Mouse (Mus musculus) embryonic facial prominence, embryonic 13.5 days (tissue): ENCODE results near the gene Pik3cg. TPM values are rescaled to one million over a fixed set of nuclear protein-coding genes. Genes with fewer than 3 reads are reported as not detected.

Experiments
- ATAC-seq: fragments of 200-750 bp; cut with Nextera tagmentation; 2 replicates; pipeline ENCODE4 v1.8.0; 2017; ENCODE audit warnings: low read depth; ENCODE audit not compliant: insufficient number of reproducible peaks, insufficient read depth, low FRiP score, low TSS enrichment
- H3K27ac ChIP-seq: fragments of 300-500 bp; sonication (generic); 2 replicates; pipeline ENCODE4 v1.5.1; 2015; ENCODE audit warnings: moderate library complexity, mild to moderate bottlenecking, inconsistent platforms
- H3K27me3 ChIP-seq: fragments of 300-500 bp; sonication (generic); 2 replicates; pipeline ENCODE4 v1.6.1; 2015; ENCODE audit warnings: mild to moderate bottlenecking, inconsistent platforms
- H3K36me3 ChIP-seq: fragments of 300-500 bp; sonication (generic); 2 replicates; pipeline ENCODE4 v1.6.1; 2015; ENCODE audit warnings: mild to moderate bottlenecking, inconsistent platforms
- H3K4me1 ChIP-seq: fragments of 300-500 bp; sonication (generic); 2 replicates; pipeline ENCODE4 v1.6.1; 2015; ENCODE audit warnings: inconsistent platforms
- H3K4me2 ChIP-seq: fragments of 300-500 bp; sonication (generic); 2 replicates; pipeline ENCODE4 v1.6.1; 2015; ENCODE audit warnings: moderate library complexity, mild to moderate bottlenecking, inconsistent platforms
- H3K4me3 ChIP-seq: fragments of 300-500 bp; sonication (generic); 2 replicates; pipeline ENCODE4 v1.5.1; 2015; ENCODE audit warnings: mild to moderate bottlenecking, inconsistent platforms
- H3K9ac ChIP-seq: fragments of 300-500 bp; sonication (generic); 2 replicates; pipeline ENCODE4 v1.6.1; 2015; ENCODE audit warnings: mild to moderate bottlenecking, inconsistent platforms
- H3K9me3 ChIP-seq: fragments of 300-500 bp; sonication (generic); 2 replicates; pipeline ENCODE4 v1.6.1; 2016; ENCODE audit warnings: inconsistent platforms
- WGBS: fragments of 180-500 bp; shearing (Covaris S2); methylation state at CpG from one replicate; pipeline ENCODE4 v1.1.7; 2015; ENCODE audit warnings: mixed read lengths; 5-methylcytosine and 5-hydroxymethylcytosine counted together
- polyA plus RNA-seq: library from polyadenylated mRNA; unstranded; fragments of >200 nt; fragmentation: Nextera tagmentation; extraction: Ambion mirVana; gene quantifications from 2 replicates; pipeline ENCODE4 v1.2.1, GENCODE M21; 2015

Pik3cg gene
- polyA plus RNA-seq, 1 experiment from 2014 or later: 2.3 TPM

DNA sequence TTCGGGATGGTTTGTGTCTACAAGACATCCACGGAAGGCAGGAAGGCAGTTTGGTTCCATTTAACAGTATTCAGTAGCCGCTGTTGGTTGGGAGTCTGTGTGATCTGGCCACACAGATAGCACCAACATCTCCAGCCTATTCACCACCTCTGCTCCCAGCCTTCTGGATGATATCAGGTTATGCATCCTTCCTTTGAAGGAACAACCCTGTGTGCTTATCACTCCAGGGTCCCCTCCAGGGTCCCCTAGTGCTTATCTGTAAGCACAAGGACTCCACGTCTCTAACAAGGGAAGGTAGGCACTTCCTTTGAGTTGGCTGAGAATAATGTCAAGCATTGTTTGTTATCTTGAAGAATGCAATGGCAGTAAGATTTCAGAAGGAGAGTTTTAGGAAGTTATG is 65.3 kb downstream of the Pik3cg start:
- WGBS: 63% methylated on average over 4 of the region's 4 CpGs
- Histone ChIP-seq H3K27ac (no peak overlapping the region), H3K4me2 (no peak overlapping the region), H3K36me3 (no peaks in the 10 kb centered on the region), H3K4me1 (peaks cover 13% of the 10 kb centered on the region; the same call in 1 of the 2 replicates), H3K9me3 (no peaks in the 10 kb centered on the region), H3K4me3 (no peak overlapping the region), H3K9ac (no peak overlapping the region), H3K27me3 (no peaks in the 10 kb centered on the region)
- no peak for ATAC-seq

DNA sequence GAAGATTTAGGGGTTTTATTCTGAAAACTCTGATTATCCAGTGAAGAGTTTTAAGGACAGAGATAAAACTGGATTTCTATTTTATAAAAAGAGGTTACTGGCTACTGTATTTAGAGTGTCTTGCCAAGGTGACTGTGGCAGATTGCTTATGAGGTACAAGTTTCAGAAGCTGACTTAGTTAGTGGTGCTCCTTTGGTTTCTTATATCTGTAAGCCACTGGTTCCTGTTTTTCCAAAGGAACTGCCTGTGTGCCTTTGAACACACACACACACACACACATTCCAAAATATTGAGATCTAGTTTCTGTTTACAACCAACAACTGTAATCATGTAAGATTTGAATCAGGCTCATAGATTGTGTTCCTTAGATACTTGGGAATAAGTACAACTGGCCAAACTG is 66.7 kb downstream of the Pik3cg start:
- Histone ChIP-seq H3K4me3 (no peak overlapping the region), H3K27me3 (no peaks in the 10 kb centered on the region), H3K4me2 (no peak overlapping the region), H3K9me3 (no peaks in the 10 kb centered on the region), H3K9ac (no peak overlapping the region), H3K27ac (no peak overlapping the region), H3K4me1 (peaks cover 15% of the 10 kb centered on the region; the same call in 1 of the 2 replicates), H3K36me3 (no peaks in the 10 kb centered on the region)
- ATAC-seq: no peak

DNA sequence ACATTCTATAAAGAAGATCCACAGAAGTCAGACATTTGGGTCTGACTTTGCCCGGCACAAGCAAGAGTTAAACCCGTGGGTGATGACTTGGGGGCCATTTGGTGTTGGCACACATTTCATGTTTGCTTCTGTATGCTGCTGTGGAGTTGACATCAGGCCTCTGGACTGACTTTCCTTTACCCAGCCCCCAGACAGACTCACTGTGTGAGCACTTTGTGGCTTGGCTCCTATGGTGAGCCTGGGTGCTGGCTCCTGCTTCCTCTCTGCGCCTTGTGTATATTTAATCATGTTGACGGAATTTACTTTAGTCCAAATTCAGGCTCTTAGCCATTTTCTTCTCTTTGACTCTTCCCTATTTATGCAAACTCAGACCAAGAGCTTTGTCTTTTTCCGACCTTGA is 69.6 kb downstream of the Pik3cg start:
- Histone ChIP-seq H3K4me2 (no peak overlapping the region), H3K9me3 (no peaks in the 10 kb centered on the region), H3K36me3 (no peaks in the 10 kb centered on the region), H3K4me1 (peaks cover 15% of the 10 kb centered on the region; the same call in 1 of the 2 replicates), H3K27me3 (no peaks in the 10 kb centered on the region), H3K27ac (peak overlapping the region; percentile 34; the same call in 1 of the 2 replicates), H3K4me3 (no peak overlapping the region), H3K9ac (no peak overlapping the region)
- no peak for ATAC-seq
- 72% methylated on average over 5 of the region's 5 CpGs for WGBS

DNA sequence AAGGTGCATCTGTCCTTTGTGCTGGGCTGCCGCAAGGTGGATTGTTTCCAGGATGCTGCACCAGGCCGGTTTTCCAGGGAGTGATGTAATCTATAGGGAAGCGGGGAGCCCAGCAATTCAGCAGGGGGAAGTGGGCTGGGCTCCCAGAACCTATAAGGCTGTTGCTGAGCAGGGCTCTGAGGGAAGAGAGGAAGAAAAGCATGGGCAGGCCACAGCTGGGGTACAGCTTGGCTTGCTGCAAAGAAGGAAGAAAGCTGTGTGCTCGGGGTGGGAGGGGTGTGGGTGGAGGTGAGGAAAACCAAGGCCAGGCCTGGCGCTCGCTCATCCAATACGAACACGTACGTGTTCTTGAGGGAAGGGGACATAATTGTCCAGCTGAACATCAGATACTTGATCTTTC is 70.1 kb downstream of the Pik3cg start:
- H3K4me1 ChIP-seq: peaks cover 15% of the 10 kb centered on the region; the same call in 1 of the 2 replicates
- WGBS: 70% methylated on average over 9 of the region's 9 CpGs
- no peaks in the 10 kb centered on the region for H3K9me3 ChIP-seq
- H3K27ac ChIP-seq: peak overlapping the region; percentile 34; the same call in 1 of the 2 replicates
- no peak overlapping the region for H3K9ac ChIP-seq
- ATAC-seq: no peak
- no peak overlapping the region for H3K4me2 ChIP-seq
- H3K27me3 ChIP-seq: no peaks in the 10 kb centered on the region
- no peak overlapping the region for H3K4me3 ChIP-seq
- no peaks in the 10 kb centered on the region for H3K36me3 ChIP-seq

DNA sequence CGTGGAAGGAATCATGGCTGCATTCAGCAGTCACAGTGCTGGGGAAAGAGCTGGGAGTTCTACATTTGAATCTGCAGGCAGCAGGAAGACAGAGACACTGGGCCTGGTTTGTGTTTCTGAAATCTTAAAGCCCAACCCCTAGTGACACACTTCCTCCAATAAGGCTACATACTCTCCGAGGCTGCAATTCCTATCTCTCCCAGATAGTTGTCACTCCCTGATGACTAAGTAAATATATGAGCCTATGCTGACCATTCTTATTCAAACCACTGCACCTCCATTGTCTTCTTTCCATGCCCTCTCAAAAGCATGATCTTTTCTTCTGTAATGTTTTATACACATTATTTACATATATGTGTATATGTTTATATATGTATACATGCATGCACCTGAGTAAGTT is 70.9 kb downstream of the Pik3cg start:
- H3K9me3 ChIP-seq: no peaks in the 10 kb centered on the region
- no peak for ATAC-seq
- H3K27me3 ChIP-seq: no peaks in the 10 kb centered on the region
- H3K36me3 ChIP-seq: no peaks in the 10 kb centered on the region
- peaks cover 15% of the 10 kb centered on the region for H3K4me1 ChIP-seq
- no peak overlapping the region for H3K27ac ChIP-seq
- no peak overlapping the region for H3K4me2 ChIP-seq
- 66% methylated on average over 2 of the region's 2 CpGs for WGBS
- H3K9ac ChIP-seq: no peak overlapping the region
- no peak overlapping the region for H3K4me3 ChIP-seq

DNA sequence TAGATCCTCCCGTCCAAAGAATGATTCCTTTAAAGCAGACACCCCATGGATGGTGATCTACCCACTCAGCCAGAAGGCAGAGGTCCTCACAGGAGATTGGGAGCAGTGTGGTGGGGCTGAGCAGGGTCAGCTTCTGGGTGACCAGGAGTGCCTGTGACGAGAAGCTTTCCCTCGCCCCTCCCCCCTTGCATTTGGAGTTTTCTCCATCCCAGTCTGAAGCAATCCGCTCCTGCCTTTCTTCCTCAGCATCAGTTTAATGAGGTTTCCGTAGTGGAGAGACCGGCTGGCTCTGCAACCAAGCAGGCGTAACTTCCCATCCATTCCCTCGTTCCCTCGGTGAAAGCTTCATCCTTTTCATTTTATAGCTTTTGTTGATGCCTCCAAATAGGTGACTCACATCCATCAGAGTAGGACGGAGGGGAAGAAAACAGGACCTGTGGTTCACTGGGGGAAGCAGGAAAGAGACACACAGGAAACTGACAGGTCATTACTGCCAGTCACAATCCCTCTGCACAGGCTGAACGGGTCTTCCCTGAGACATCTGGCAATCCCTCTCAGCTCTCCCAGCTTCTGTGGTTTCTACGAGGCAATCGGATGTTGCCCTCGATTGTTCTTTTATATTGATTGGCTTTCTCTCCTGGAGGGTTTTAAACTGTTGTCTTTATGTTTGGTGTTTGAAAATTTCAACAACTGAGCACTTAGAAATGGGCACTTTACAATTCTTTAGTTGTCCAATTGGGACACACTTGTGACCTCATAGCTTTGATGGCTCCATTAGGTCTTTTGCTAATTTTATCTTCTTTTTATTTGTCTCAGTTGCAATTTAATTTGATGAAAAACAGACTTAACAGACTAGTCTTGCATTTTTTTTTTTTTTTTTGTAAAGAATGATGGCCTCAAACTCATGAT is 80.6 kb downstream of the Pik3cg start:
- Histone ChIP-seq H3K27ac (no peak overlapping the region), H3K4me2 (peak overlapping the region; percentile 31), H3K9ac (no peak overlapping the region), H3K27me3 (no peaks in the 10 kb centered on the region), H3K9me3 (no peaks in the 10 kb centered on the region), H3K4me1 (peaks cover 7% of the 10 kb centered on the region; the same call in 1 of the 2 replicates), H3K4me3 (no peak overlapping the region), H3K36me3 (no peaks in the 10 kb centered on the region)
- ATAC-seq: no peak
- WGBS: 26% methylated on average over 14 of the region's 14 CpGs

DNA sequence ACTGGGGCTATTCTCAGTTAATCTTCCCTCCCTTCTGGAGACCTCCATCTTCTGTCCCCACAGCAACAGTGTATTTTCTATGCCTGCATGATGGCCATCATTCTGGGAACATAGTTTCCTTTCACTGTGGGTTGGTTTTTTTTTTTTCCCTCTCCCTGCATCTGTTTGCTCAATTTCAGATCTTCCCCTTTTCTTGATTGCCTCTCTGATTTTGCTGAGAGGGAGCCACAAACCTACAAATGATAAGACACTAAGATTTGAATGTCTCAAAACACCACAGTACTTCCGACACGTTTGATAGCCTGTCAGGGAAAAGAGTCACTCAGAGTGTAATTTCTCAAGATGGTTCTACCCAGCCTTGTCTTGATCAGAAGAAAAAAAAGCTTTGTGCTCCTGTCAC is 81.3 kb downstream of the Pik3cg start:
- Histone ChIP-seq H3K36me3 (no peaks in the 10 kb centered on the region), H3K27ac (no peak overlapping the region), H3K4me2 (no peak overlapping the region), H3K4me1 (peaks cover 7% of the 10 kb centered on the region; the same call in 1 of the 2 replicates), H3K9ac (no peak overlapping the region), H3K9me3 (no peaks in the 10 kb centered on the region), H3K4me3 (no peak overlapping the region), H3K27me3 (no peaks in the 10 kb centered on the region)
- ATAC-seq: no peak
- 66% methylated on average over 2 of the region's 2 CpGs for WGBS

DNA sequence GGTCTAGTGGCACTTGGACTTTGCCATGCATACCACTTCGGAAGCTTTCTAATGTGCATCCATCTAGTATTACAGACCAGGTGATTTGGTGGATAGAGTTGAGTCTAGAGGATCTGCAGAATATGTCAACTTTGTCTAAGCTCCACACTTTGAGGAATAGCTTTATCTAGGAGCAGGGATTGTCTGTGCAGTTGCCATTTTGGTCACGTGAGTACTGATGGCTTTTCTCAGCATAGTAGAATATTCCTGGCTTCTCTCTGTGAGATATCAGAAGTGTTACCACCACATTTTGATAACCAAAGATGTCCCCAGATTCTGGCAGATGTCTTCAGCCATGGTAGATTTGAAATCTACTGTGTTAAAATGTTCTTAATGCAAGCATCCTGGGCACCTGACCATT is 84.0 kb downstream of the Pik3cg start:
- Histone ChIP-seq H3K36me3 (no peaks in the 10 kb centered on the region), H3K9ac (no peak overlapping the region), H3K27me3 (no peaks in the 10 kb centered on the region), H3K4me1 (peaks cover 7% of the 10 kb centered on the region; the same call in 1 of the 2 replicates), H3K9me3 (no peaks in the 10 kb centered on the region), H3K4me3 (no peak overlapping the region), H3K4me2 (no peak overlapping the region), H3K27ac (no peak overlapping the region)
- WGBS: 89% methylated on average over 2 of the region's 2 CpGs
- ATAC-seq: no peak

DNA sequence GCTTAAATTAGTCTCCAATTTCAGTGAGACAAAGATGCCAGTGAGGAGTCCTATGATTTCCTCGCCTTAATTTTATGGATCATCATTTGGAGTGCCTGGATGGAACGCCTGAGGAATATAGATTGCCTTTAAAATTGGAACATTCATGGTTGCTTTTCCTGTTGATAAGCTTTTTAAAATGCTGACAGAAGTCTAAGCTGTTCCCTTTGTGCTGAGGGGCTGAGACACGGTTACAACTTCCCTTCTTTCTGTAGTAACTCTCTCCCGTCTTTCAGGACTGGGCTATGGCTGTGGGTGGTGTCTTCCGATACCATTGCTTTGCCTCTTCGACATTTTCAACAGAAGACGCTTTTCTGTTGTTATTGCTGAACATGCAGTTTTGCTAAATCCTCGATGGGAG is 84.4 kb downstream of the Pik3cg start:
- Histone ChIP-seq H3K27me3 (no peaks in the 10 kb centered on the region), H3K4me1 (peaks cover 7% of the 10 kb centered on the region; the same call in 1 of the 2 replicates), H3K9me3 (no peaks in the 10 kb centered on the region), H3K4me2 (no peak overlapping the region), H3K9ac (no peak overlapping the region), H3K27ac (no peak overlapping the region), H3K36me3 (no peaks in the 10 kb centered on the region), H3K4me3 (no peak overlapping the region)
- no peak for ATAC-seq
- 78% methylated on average over 8 of the region's 8 CpGs for WGBS

DNA sequence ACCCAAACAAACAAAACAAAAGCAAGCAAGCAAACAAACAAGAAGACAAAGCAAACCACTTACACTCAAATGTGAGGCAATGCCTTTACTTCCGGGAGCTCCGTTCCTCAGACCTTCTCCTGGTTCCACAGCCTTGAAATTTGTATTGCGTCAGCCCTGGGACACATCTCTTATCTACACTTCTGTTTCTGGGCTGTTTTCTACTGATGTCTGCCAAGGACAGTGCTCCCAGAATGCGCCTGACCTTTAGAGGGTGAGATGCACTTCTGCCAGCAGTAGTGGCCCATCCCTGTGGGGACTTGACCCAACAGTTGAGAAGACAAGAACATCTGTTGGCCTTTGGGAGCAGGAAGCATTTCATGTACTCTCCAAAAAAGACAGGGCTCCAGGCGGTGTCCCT is 84.9 kb downstream of the Pik3cg start:
- H3K4me3 ChIP-seq: no peak overlapping the region
- no peaks in the 10 kb centered on the region for H3K27me3 ChIP-seq
- H3K27ac ChIP-seq: no peak overlapping the region
- no peak overlapping the region for H3K4me2 ChIP-seq
- no peaks in the 10 kb centered on the region for H3K36me3 ChIP-seq
- 84% methylated on average over 5 of the region's 5 CpGs for WGBS
- peaks cover 7% of the 10 kb centered on the region; the same call in 1 of the 2 replicates for H3K4me1 ChIP-seq
- no peak overlapping the region for H3K9ac ChIP-seq
- ATAC-seq: no peak
- H3K9me3 ChIP-seq: no peaks in the 10 kb centered on the region
